Mouse (Mus musculus): ENCODE measurements at regions not wholly inside any gene's neighbourhood (a gene's known extent, or its start where the extent isn't known, plus 50 kb on each side); places are given as distances from the start of the nearest gene placed in this dataset.

- TF ChIP-seq CTCF (IDR thresholded peaks at IDR 0.05; ENCODE audit: borderline replicate concordance, insufficient read depth, low read depth, low read length), result no peak
- no peak for TF ChIP-seq POLR2A (IDR thresholded peaks at IDR 0.05; ENCODE audit: borderline replicate concordance, insufficient read depth, low read length)
Measured at GRCm38 (mm10) chr3:147189737-147190136, 337.6 kb downstream of the Ttll7 start.
